Mouse (Mus musculus) frontal cortex, postnatal 10 days (tissue): ENCODE measurements around the gene Platr17.
"Not testable (repeated sequence)": the region's sequence is repeated elsewhere in the genome, so short reads cannot be mapped to it uniquely, and the experiment has no call there.

ENCODE experiments used
- DNase-seq, 2 experiments: peaks; one replicate each; pipeline ENCODE4 v3.0.0; 2022; ENCODE audit warnings: low spot score in 2 of 2, mixed read lengths in 1 of 2

Platr17 gene

GRCm38 (mm10) chr17:33902491-33902890 lies 2.4 kb upstream of the Platr17 start:
- DNase-seq, result no peak

GRCm38 (mm10) chr17:33903911-33904651 lies 854 bp upstream of the Platr17 start:
- DNase-seq, result not testable (repeated sequence)

GRCm38 (mm10) chr17:33908331-33909076 lies 3.6 kb downstream of the Platr17 start:
- peak; percentile 71 to 73 for DNase-seq

GRCm38 (mm10) chr17:33909077-33909868 lies 4.3 kb downstream of the Platr17 start, which contains the start of gene Daxx:
TSS of gene Daxx (plus strand) at chr17:33909414.
- peak; percentile 98 to 99 for DNase-seq

GRCm38 (mm10) chr17:33909869-33910250 lies 4.9 kb downstream of the Platr17 start:
- DNase-seq, result peak in 1 of 2 experiments; percentile 27

- peak in 1 of 2 experiments; percentile 5 for DNase-seq
Measured at GRCm38 (mm10) chr17:33910346-33911051, 5.6 kb downstream of the Platr17 start.

GRCm38 (mm10) chr17:33911052-33911812 lies 6.3 kb downstream of the Platr17 start:
- DNase-seq, result peak in 1 of 2 experiments; percentile 34

- no peak for DNase-seq
Measured at GRCm38 (mm10) chr17:33911813-33912414, 7.0 kb downstream of the Platr17 start.

GRCm38 (mm10) chr17:33913264-33913663 lies 8.3 kb downstream of the Platr17 start:
- DNase-seq, result no peak

- DNase-seq, result no peak
Measured at GRCm38 (mm10) chr17:33913905-33914304, 9.0 kb downstream of the Platr17 start.

- no peak for DNase-seq
Measured at GRCm38 (mm10) chr17:33914969-33915391, 10.0 kb downstream of the Platr17 start.

- DNase-seq, result peak; percentile 94 to 95
Measured at GRCm38 (mm10) chr17:33915671-33916250, 10.8 kb downstream of the Platr17 start, which contains the start of the genes Tapbp and Zbtb22. TSS of gene Tapbp (plus strand) at chr17:33915899. TSS of gene Zbtb22 (plus strand) at chr17:33915904.

- DNase-seq, result no peak
Measured at GRCm38 (mm10) chr17:33916294-33916693, 11.4 kb downstream of the Platr17 start.

GRCm38 (mm10) chr17:33916847-33917655 lies 12.1 kb downstream of the Platr17 start:
- peak in 1 of 2 experiments; percentile 27 for DNase-seq

- peak in 1 of 2 experiments; percentile 18 for DNase-seq
Measured at GRCm38 (mm10) chr17:33917656-33918292, 12.8 kb downstream of the Platr17 start.

- no peak for DNase-seq
Measured at GRCm38 (mm10) chr17:33918293-33919203, 13.6 kb downstream of the Platr17 start.
